Mouse (Mus musculus) right cerebral cortex, postnatal 10 days (tissue): ENCODE measurements at regions not wholly inside any gene's neighbourhood (a gene's known extent, or its start where the extent isn't known, plus 50 kb on each side); places are given as distances from the start of the nearest gene placed in this dataset.

Experiments used
- DNase-seq, 2 experiments: peaks; one replicate each; pipeline ENCODE4 v3.0.0; 2021; ENCODE audit warnings: low spot score in 2 of 2

DNA sequence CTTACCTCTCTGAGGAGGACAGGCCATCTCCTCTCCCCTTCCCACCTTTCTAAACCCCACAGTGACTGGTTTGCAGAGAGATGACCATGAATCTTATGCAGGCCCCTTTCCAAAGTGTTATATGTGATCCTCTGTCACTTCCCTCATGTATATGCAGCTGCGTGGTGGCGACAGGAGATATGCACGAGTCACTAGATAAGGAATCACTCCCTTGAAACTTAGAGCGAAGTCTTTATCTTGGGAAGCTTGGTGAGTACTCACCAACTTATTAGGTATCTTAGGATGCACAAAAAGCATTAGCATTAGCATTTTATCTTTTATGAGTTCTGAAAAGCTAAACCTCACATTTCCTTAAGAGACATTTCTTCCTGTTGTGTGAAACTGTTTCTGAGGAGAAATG, 421.9 kb downstream of the Tmem161b start:
- no peak for DNase-seq

DNA sequence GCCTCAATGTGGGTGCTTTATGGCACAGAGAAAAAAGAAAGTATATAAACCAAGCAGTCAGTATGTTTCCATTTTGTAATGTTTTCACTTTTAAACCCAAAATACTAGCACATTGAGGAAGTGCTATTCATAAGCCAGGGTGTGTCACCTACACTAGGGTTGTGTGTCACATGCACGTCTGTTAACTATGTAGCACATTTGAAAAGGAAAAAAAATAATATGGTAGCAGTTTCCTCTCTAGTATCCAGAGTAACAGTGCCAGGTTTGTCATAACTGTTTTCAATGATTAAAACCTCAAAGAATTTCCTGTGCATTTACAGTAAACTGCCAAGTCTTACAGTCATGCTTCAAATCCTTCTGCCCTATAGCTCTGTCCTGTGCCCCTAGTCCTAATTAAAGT, 424.8 kb downstream of the Tmem161b start:
- no peak for DNase-seq

DNA sequence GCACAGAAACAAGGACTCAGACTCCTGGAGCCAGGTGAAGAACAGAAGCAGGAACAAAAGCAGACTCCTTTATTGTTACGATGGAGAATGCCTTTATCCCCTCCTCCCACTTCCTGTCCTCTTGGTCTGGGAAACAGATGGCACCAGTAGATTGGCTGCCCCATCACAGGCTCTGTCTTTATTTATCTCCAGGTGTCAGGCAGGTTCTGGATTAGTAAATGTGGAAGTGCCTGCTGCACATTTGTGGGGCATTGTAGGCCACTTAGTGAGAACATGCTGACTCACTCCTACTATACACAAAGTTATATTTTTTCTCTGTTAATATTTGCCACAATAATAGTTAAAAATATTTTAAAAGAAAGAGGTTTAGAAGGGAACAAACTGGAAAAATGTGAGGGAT, 426.0 kb downstream of the Tmem161b start:
- no peak for DNase-seq

DNA sequence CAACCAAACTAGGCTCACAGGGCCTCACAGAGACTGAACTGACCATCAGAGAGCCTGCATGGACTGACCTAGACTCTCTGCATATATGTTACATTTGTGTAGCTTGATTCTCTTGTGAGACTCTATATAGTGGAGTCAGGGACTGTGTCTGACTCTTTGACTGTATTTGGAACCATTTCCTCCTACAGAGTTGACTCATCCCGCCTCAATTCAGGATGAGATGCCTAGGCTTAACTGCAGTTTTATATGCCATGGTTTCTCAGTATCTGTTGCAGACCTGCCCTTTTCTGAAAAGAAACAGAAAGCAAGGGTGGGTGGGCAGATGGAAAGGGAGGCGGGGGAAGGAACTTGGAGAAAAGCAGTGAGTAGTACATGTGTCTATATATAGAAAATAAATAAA, 441.9 kb downstream of the Tmem161b start:
- DNase-seq: no peak

DNA sequence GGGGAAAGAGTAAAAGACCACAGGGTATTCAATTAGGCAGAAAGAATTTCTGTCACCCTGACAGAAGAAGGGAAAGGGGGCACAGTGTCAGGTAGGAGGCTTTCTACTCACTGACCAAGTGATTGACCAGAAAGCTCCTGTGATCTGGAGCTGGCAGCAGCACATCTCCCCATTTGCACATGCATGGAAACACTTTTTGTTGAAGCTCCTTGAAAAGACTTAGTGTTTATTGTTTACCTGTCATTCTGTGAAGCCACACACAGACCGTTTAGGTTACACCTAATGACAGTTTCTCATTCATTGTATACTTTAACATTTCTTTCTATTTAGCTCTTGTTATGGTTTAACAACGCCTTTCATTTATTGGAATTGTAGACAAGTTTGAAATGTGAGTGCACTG, 458.9 kb downstream of the Tmem161b start:
- no peak for DNase-seq

- no peak for DNase-seq
These were observed 463.8 kb downstream of the Tmem161b start for GRCm38 (mm10) chr13:84685930-84686329.

DNA sequence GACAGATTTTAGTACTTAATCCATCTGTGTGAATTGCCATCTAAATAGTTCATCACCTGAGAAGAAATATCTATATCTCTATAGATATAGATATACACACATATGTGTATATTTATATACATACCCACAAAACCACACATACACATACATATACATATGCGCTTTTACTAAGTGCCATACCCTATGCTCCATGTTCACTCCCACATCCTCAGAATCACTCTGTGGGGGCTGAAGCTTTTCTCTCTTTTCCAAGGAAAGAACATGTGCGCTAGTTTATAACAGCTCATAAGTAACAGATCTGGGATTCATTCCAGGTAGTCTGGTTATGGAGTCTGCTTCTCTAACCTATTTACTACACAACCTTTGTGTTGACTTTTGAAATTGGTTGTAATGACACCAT, 471.4 kb downstream of the Tmem161b start:
- no peak for DNase-seq

- DNase-seq: no peak
These were observed 476.5 kb downstream of the Tmem161b start for GRCm38 (mm10) chr13:84698472-84699080.

- no peak for DNase-seq
These were observed 448.0 kb upstream of the Ccnh start for GRCm38 (mm10) chr13:84741231-84741630.

GRCm38 (mm10) chr13:84748331-84748730, 440.9 kb upstream of the Ccnh start:
- DNase-seq: no peak

DNA sequence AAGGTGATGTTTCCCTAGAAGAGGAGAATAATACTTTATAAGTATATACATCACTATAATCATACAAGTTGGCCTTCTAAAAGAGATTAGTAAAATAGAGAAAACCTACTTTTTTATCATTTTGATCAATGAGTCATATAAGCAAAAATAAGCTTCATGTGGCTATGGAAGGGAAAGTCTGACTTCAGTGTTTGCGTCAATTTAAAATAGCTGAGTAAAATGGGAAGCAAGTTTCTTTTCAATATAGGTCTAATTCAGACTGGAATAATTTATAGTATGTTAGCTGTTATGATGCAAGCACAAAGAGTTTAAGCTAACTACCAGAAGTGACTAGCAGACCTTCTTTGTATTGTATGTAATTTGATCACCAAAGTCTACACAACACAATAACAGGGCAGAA, 440.0 kb upstream of the Ccnh start:
- DNase-seq: no peak

DNA sequence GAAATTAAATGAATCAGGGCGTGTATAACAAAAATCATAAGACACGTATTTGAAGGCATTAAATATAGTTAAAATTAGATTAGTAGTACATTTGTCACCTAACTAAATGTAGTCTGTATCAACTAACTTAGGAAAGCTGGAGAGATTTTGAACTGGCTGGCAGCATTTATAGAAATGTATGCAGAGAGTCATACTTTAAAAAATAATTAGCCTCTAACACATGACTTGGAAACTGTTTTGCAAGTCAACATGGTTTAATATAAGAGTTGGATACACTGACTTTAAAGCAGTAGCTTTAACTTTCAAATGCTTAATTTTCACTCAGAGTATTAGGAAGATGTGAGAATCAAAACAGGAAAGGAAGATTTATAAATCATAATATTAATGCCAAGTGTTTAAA, 439.1 kb upstream of the Ccnh start:
- no peak for DNase-seq

GRCm38 (mm10) chr13:84751576-84752490, 437.4 kb upstream of the Ccnh start:
- peak in 1 of 2 experiments; percentile 42 for DNase-seq

DNA sequence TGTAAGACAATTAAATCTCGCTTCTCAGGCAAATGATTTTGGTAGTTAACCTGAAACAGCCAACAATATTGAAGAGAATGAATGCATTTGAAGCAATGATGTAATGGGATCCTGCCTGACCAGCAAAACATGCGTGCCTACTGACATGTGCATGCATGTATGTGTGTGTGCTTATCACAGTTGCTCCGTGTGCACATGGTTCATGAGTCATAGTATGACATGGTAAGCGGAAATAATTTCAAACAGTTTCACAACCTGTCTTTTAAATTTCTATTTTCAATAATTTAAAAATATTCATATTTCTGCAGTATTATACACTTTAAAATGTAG, 436.8 kb upstream of the Ccnh start:
- no peak for DNase-seq

DNA sequence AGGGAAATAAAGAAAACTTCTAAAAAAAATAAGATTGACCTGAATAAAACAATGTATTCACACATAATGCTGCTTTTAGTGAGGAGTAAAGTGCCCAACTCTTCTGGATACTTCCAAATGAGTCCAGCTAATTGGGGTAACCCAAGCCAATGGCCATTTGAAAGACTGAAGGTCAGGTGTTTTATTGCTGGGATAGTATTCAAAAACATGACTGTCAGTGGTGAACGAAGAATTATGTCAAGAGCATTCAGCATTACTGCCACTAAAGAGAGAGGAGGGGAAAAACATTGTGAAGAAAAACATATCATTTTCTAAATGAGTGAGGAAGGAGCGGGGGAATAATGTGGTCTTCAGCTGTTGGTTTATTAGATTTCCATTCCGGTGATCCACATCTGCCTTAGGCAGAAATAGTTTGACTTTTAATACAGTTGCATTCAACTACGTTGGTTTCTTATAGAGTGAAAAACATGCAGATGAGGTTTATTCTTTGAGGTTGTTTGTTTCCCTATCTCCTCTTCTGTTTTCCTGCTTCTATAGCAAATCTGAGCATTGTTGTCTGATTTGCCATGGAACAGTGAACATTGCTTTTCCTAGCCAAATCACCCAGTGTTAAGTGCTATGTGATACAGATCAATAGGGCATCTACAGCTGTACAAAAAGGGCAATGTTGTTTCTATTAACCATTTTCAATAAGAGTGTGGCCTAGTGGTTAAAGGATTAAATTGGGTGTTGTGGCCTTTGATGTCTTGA, 435.3 kb upstream of the Ccnh start:
- no peak for DNase-seq

DNA sequence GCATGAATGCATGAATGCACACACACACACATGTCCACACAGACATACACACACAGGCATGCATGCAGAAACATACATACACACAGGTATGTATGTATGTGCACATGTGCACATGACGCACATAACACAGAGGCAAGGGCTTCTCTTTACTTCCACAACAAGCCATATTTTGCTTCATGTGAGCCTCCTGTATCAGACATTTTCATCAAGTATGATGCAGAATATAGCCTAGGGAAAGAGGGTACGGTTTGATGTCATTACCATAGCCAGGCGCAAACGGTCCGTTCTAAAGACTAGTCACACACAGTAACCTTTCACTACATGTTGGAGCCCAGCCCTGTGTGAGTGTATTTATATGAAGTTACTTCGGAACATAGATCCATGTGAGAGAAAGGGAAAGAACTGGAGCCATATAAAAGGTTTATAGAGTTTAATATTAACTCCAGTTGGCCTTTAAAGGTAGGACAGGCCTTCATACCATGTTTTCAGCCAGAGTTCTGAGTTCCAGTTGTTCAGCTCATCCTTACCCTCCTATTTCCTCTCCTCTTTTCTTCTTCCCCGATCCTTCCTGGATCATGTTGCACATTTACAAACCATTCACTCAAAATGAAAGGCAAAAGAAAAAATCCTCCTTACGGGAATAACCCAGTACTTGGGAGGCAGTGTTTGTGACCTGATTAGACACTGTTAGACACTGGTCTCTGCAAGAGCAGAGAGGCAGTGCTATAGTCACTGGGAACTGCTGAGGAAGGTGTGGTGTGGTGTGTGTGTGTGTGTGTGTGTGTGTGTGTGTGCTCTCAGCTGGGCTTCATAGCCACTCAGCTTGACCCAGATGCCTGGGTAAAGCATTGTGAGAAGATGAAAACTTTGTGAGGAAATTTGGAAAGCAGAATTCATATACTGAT, 434.1 kb upstream of the Ccnh start:
- no peak for DNase-seq

- DNase-seq: no peak
These were observed 432.3 kb upstream of the Ccnh start for GRCm38 (mm10) chr13:84756796-84757335.

GRCm38 (mm10) chr13:84757896-84758567, 431.2 kb upstream of the Ccnh start:
- no peak for DNase-seq

- peak; percentile 95 to 96 for DNase-seq
These were observed 430.7 kb upstream of the Ccnh start for GRCm38 (mm10) chr13:84758568-84758900.

GRCm38 (mm10) chr13:84759061-84759460, 430.1 kb upstream of the Ccnh start:
- no peak for DNase-seq

DNA sequence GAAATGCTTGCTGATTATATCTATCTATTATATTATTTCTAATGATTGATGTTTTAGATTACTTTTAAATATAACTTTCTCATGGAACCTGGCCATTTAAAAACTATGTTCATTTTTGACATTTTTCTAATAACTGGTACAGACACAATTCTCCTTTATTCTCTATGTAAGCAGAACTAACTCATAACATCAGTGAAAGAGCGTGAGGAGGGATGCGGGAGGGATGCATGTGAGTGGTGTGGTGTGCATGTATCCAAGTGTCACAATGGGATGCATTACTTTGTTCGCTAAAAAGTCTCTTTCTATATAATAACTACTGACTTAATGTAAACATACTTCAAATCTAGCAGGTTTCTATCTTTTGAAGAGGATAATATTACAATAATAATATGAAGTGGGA, 428.7 kb upstream of the Ccnh start:
- DNase-seq: no peak
